Mouse (Mus musculus) brain, adult 2 months (tissue): ENCODE measurements around the gene Uba7.
"Not testable (repeated sequence)": the region's sequence is repeated elsewhere in the genome, so short reads cannot be mapped to it uniquely, and the experiment has no call there.

ENCODE experiments used
- DNase-seq: peaks from one replicate; pipeline ENCODE4 v3.0.0; 2011; ENCODE audit warnings: low read depth, low spot score

Uba7 gene

GRCm38 (mm10) chr9:107992197-107992596 lies 16.9 kb downstream of the Uba7 start, which contains the start of gene Cdhr4:
TSS of gene Cdhr4 (plus strand) at chr9:107992497.
- no peak for DNase-seq

GRCm38 (mm10) chr9:107993013-107993412 lies 17.7 kb downstream of the Uba7 start:
- DNase-seq: no peak

GRCm38 (mm10) chr9:107994464-107994863 lies 19.2 kb downstream of the Uba7 start:
- no peak for DNase-seq

- no peak for DNase-seq
Measured at GRCm38 (mm10) chr9:107995513-107995912, 20.2 kb downstream of the Uba7 start.

- DNase-seq: no peak
Measured at GRCm38 (mm10) chr9:107996049-107996448, 20.7 kb downstream of the Uba7 start, which contains the start of gene Gm20662. TSS of gene Gm20662 (plus strand) at chr9:107996349.

- DNase-seq: peak; percentile 100
Measured at GRCm38 (mm10) chr9:108001922-108002770, 26.8 kb downstream of the Uba7 start, which contains the start of gene Ip6k1. TSS of gene Ip6k1 (plus strand) at chr9:108002501.

GRCm38 (mm10) chr9:108002778-108003530 lies 27.6 kb downstream of the Uba7 start:
- peak; percentile 49 for DNase-seq

- DNase-seq: peak; percentile 35
Measured at GRCm38 (mm10) chr9:108003531-108003890, 28.2 kb downstream of the Uba7 start.

GRCm38 (mm10) chr9:108008041-108008440 lies 32.7 kb downstream of the Uba7 start:
- DNase-seq: no peak

- DNase-seq: no peak
Measured at GRCm38 (mm10) chr9:108010385-108010784, 35.1 kb downstream of the Uba7 start.

GRCm38 (mm10) chr9:108013577-108013976 lies 38.3 kb downstream of the Uba7 start:
- not testable (repeated sequence) for DNase-seq

GRCm38 (mm10) chr9:108017127-108017526 lies 41.8 kb downstream of the Uba7 start:
- DNase-seq: peak; percentile 88

GRCm38 (mm10) chr9:108020741-108021140 lies 45.4 kb downstream of the Uba7 start:
- DNase-seq: peak; percentile 32

- no peak for DNase-seq
Measured at GRCm38 (mm10) chr9:108023216-108023615, 47.9 kb downstream of the Uba7 start.

- DNase-seq: no peak
Measured at GRCm38 (mm10) chr9:108026584-108026983, 51.3 kb downstream of the Uba7 start.

- DNase-seq: no peak
Measured at GRCm38 (mm10) chr9:108027867-108028266, 52.6 kb downstream of the Uba7 start.

GRCm38 (mm10) chr9:108032126-108032525 lies 56.8 kb downstream of the Uba7 start:
- DNase-seq: no peak
